Mouse (Mus musculus): ENCODE results near the gene Ggps1. TPM values are rescaled to one million over a fixed set of nuclear protein-coding genes. Genes with fewer than 3 reads are reported as not detected.
A peak's percentile ranks its signal among the peaks of the same experiment; 100 is the strongest.

Gene Ggps1
- 72.8 and 85.2 TPM in 2 replicates for polyA plus RNA-seq (2015; fragmentation: Nextera tagmentation; extraction: Ambion mirVana)

DNA sequence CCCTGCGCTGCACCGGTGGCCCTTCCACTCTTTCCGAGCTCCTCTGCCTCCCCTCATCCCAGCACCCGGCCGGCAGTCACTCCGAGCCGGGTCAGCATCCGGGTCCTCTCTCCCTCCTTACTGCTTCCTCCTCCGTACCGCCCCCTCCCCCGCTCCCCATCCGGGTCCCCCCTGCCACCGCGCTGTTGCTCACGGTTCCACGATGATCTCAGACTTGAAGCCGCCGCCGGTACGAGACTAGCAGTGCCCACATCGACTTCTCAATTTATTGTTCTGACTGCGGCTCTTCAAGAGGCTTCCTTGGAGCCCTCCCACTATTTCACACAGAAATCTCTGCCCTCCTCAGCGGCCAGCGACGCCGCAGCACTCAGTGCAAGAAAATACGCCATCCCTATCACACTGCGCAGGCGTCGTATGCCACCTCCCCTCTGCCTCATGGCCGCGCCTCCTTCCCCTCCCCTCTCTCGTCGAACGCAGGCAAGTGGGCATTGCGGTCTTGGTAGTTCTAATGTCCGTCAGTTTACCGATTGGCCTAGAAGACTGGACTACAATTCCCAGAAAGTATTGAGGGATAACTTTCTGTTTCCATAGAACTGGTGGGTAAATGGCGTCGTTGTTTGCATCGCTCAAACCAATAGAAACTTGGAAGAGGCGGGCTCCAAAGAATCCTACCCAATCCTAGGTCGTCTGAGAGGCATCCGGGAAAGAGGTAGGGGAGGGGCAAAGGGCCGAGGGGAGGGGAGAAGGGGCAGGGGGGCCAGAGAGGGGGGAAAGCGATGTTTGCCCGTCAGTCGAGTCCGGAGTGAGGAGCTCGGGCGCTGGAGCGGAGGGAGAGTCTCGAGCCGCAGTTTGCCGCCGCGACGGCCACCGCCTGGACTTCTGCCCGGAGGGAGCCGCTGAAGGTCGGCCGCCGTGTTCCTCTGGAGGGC lies at the start of gene Ggps1, which contains the start of gene Arid4b:
Ggps1 (minus strand) TSS at position 476 of the 929 bp plus-strand sequence.
Arid4b (plus strand) TSS at position 220 of the 929 bp plus-strand sequence.
- Histone ChIP-seq H3K27me3 (no peaks in the 10 kb centered on the region), H3K36me3 (no peaks in the 10 kb centered on the region), H3K4me1 (replicated peaks) (peaks cover 52% of the 10 kb centered on the region), H3K9ac (replicated peaks) (peak within 1 kb of the TSS; percentile 98), H3K4me3 (replicated peaks) (peak within 1 kb of the TSS; percentile 99), H3K9me3 (no peaks in the 10 kb centered on the region), H3K4me2 (replicated peaks) (peak within 1 kb of the TSS; percentile 80), H3K27ac (peak within 1 kb of the TSS; percentile 98)
- WGBS, result under 1% methylated on average over 64 of the region's 64 CpGs
- peak; percentile 98 for ATAC-seq

DNA sequence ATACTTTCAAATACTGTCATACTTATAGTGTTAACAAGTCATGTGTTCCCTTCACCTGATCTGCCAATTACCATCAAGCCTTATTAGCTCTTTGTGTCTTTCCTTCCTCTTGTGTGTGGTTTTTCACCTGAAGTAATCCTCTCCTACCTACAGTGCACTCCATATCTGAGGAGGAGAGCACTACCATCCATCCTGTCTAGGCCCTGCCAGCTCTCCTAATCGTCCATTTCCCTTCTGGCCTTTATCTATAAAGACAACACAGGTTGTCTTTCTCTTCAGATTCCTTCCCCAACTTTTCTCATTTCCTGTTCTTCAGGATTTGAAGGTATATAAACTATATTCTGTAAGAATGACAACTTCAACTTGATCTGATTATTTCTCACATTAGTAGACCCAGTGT lies 47.9 kb upstream of the Ggps1 start:
- ATAC-seq, result no peak
- Histone ChIP-seq H3K9ac (replicated peaks) (no peak overlapping the region), H3K4me2 (replicated peaks) (no peak overlapping the region), H3K27me3 (no peaks in the 10 kb centered on the region), H3K36me3 (no peaks in the 10 kb centered on the region), H3K9me3 (no peaks in the 10 kb centered on the region), H3K4me3 (replicated peaks) (no peak overlapping the region), H3K4me1 (replicated peaks) (no peaks in the 10 kb centered on the region; the same call in 1 of the 2 replicates), H3K27ac (no peak overlapping the region)
- WGBS, result 83% methylated on average over 1 of the region's 1 CpGs

DNA sequence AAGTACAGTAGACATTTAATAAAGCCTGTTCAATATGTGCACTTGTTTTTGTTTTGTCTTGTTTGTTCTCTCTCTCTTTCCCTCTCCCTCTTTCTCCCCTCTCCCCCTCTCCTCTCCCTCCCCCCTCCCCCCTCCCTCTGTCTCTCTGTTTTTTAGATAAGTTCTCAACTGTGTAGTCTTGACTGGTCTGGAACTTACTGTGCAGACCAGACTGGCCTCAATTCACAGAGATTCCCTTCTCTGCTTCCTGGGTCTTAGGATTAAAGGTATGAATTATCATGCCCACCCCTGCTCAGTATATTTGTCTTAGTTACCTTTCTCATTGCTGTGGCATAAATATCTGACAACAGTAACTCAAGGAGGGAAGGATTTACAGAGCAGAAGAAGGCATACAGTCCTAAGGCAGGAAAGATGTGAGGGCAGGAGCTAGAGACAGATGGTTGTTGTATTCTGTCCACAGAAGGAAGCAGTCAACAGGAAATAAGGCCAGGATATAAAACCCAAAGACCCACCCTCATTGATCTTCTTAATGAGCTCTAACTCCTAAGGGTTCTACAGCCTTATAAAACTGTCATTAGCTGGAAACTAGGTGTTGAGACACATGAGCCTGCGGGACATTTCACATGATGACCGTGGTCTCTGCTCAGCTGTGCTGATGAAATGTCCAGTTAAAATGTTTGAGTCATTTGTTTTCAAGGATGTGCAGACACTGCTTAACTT lies 47.0 kb upstream of the Ggps1 start:
- Histone ChIP-seq H3K27ac (no peak overlapping the region), H3K36me3 (no peaks in the 10 kb centered on the region), H3K4me1 (replicated peaks) (no peaks in the 10 kb centered on the region; the same call in 1 of the 2 replicates), H3K9me3 (no peaks in the 10 kb centered on the region), H3K27me3 (no peaks in the 10 kb centered on the region), H3K9ac (replicated peaks) (no peak overlapping the region), H3K4me3 (replicated peaks) (no peak overlapping the region), H3K4me2 (replicated peaks) (no peak overlapping the region)
- no peak for ATAC-seq
- WGBS, result 96% methylated on average over 2 of the region's 2 CpGs

DNA sequence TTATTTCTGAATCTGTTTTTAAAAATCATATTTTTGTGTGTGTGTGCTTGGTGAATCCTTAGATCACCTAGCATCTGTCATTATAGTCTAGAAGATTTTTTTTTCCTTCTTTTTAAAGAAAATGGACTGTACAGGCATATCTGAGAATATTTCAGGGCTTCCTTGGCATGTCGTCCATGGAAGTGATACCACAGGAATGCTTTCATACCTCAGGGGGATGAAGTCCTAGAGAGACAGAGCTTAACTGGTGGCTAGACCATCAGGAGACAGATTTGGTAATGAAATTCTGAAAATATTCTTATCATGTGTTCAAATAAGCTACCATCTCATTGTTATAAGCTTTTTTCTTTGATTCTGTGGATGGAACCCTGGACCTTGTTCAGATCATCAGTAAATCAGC lies 39.7 kb upstream of the Ggps1 start:
- H3K9ac ChIP-seq (replicated peaks), result no peak overlapping the region
- no peaks in the 10 kb centered on the region for H3K9me3 ChIP-seq
- H3K27me3 ChIP-seq, result no peaks in the 10 kb centered on the region
- no peak overlapping the region for H3K4me2 ChIP-seq (replicated peaks)
- H3K36me3 ChIP-seq, result no peaks in the 10 kb centered on the region
- no peaks in the 10 kb centered on the region for H3K4me1 ChIP-seq (replicated peaks)
- no peak overlapping the region for H3K4me3 ChIP-seq (replicated peaks)
- ATAC-seq, result no peak
- H3K27ac ChIP-seq, result no peak overlapping the region
- 79% methylated on average over 1 of the region's 1 CpGs for WGBS

DNA sequence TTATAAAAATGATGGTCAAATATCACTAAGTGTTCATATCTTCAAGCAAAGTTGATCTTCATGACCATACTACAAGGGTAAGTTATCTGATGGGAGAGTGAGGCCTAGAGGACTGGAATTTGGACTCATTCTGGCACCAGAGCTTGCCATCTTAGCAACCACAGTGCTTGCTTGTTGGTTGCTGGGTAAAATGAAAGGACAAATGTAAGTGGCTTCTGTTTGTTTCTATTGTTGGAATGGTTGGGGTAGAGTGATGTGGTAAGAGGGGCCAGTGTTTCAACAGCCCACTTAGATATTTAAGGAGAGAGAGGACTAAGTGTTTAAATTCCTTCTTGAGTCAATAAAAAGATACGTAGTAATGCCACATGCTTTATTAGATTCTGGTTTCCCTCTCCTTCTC lies 25.4 kb upstream of the Ggps1 start:
- 0 out of 2 replicates have a peak, but pooled peaks cover 5% of the 10 kb centered on the region for H3K36me3 ChIP-seq
- H3K9me3 ChIP-seq, result peaks cover 3% of the 10 kb centered on the region; the same call in 1 of the 2 replicates
- no peak overlapping the region for H3K27ac ChIP-seq
- H3K4me3 ChIP-seq (replicated peaks), result no peak overlapping the region
- no peaks in the 10 kb centered on the region for H3K27me3 ChIP-seq
- WGBS, result 92% methylated on average over 1 of the region's 1 CpGs
- no peak overlapping the region for H3K9ac ChIP-seq (replicated peaks)
- H3K4me1 ChIP-seq (replicated peaks), result no peaks in the 10 kb centered on the region
- no peak overlapping the region for H3K4me2 ChIP-seq (replicated peaks)
- ATAC-seq, result no peak

DNA sequence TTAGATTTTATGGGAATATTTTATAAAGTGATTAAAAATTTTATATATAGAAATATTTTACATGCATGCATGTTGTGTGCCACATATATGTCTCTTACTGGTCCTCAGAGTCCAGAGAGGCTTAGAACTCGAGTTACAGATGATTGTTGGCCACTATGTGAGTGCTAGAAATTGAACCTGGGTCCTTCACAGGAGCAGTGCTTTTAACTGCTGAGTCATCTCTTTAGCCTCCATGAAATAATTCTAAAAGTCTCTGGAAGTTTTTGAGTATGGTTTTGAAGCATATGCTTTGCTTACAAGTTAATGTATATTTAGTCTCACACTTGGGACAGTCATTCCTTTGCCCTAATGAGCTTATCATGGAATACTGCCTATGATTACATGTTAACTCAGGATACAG lies 12.0 kb upstream of the Ggps1 start:
- no peaks in the 10 kb centered on the region for H3K36me3 ChIP-seq
- H3K4me1 ChIP-seq (replicated peaks), result 0 out of 2 replicates have a peak, but pooled peaks cover 3% of the 10 kb centered on the region
- no peak for ATAC-seq
- H3K27me3 ChIP-seq, result no peaks in the 10 kb centered on the region
- no peaks in the 10 kb centered on the region for H3K9me3 ChIP-seq
- no peak overlapping the region for H3K4me3 ChIP-seq (replicated peaks)
- no peak overlapping the region for H3K4me2 ChIP-seq (replicated peaks)
- WGBS, result 83% methylated on average over 1 of the region's 1 CpGs
- no peak overlapping the region for H3K9ac ChIP-seq (replicated peaks)
- no peak overlapping the region for H3K27ac ChIP-seq

DNA sequence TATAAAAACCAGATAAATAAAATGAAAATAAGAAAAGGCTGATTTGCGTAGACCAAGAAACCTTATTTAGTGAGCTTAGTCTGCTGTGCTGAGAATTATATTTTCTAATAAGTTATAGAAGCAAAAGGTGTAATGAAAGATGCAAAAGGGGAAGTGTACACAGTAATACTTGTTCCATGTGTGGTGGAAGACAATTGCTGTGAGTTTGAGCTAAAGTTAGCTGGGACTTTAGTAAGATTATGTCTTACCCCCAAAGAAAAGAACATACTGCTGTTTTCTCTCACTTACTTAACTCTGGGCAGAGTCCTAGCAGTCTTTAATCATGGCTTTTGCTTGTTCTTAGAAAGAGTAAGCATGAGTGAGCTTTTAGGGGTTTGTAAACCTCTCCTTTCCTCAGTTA lies 11.1 kb upstream of the Ggps1 start:
- WGBS, result 97% methylated on average over 1 of the region's 1 CpGs
- H3K27me3 ChIP-seq, result no peaks in the 10 kb centered on the region
- no peaks in the 10 kb centered on the region for H3K36me3 ChIP-seq
- no peak overlapping the region for H3K9ac ChIP-seq (replicated peaks)
- no peak for ATAC-seq
- H3K4me2 ChIP-seq (replicated peaks), result no peak overlapping the region
- no peak overlapping the region for H3K4me3 ChIP-seq (replicated peaks)
- 0 out of 2 replicates have a peak, but pooled peaks cover 3% of the 10 kb centered on the region for H3K4me1 ChIP-seq (replicated peaks)
- no peak overlapping the region for H3K27ac ChIP-seq
- no peaks in the 10 kb centered on the region for H3K9me3 ChIP-seq

DNA sequence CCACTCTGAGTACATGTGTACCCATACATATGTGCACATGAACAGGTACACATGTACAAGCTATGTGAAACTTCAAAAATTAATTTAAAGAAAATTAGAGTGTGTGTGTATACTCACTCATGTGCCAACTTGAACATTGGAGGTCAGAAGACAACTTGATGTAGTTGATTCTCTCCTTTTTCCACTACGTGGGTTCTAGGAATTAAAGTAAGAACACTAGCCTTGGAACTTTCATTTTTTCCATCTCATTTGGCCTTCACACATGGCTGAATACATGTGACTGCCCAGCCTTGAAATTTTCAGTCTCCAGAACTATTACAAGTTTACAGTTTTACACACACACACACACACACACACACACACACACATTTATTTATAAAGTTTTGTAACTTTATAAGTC lies 6.0 kb upstream of the Ggps1 start:
- H3K9me3 ChIP-seq, result no peaks in the 10 kb centered on the region
- H3K4me3 ChIP-seq (replicated peaks), result no peak overlapping the region
- H3K27me3 ChIP-seq, result no peaks in the 10 kb centered on the region
- 90% methylated on average over 1 of the region's 1 CpGs for WGBS
- H3K9ac ChIP-seq (replicated peaks), result no peak overlapping the region
- no peak overlapping the region for H3K4me2 ChIP-seq (replicated peaks)
- no peak for ATAC-seq
- H3K27ac ChIP-seq, result no peak overlapping the region
- H3K36me3 ChIP-seq, result 0 out of 2 replicates have a peak, but pooled peaks cover 2% of the 10 kb centered on the region
- peaks cover 34% of the 10 kb centered on the region for H3K4me1 ChIP-seq (replicated peaks)

DNA sequence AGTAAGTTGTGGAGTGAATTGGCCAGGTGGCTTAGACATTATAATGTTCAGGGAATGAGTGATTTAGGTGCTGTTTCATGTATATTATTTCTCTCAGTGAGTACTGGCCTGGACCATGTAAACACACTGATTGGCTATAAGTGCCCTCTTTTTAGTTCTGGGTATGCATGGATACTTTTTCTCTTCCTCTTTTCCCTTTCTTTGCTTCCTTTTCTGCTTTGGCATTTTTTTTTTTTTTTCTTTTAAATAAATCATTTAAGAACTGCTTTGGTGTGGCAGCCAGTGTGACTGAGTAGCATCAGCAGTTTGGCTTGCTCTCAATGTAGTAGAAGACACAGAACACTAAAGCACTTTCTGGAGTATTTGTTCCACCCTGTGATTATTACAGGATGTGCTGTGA lies 4.7 kb upstream of the Ggps1 start:
- Histone ChIP-seq H3K9me3 (no peaks in the 10 kb centered on the region), H3K9ac (replicated peaks) (no peak overlapping the region), H3K27ac (no peak overlapping the region), H3K4me1 (replicated peaks) (peaks cover 34% of the 10 kb centered on the region), H3K4me3 (replicated peaks) (no peak overlapping the region), H3K27me3 (no peaks in the 10 kb centered on the region), H3K36me3 (0 out of 2 replicates have a peak, but pooled peaks cover 2% of the 10 kb centered on the region), H3K4me2 (replicated peaks) (no peak overlapping the region)
- no peak for ATAC-seq

DNA sequence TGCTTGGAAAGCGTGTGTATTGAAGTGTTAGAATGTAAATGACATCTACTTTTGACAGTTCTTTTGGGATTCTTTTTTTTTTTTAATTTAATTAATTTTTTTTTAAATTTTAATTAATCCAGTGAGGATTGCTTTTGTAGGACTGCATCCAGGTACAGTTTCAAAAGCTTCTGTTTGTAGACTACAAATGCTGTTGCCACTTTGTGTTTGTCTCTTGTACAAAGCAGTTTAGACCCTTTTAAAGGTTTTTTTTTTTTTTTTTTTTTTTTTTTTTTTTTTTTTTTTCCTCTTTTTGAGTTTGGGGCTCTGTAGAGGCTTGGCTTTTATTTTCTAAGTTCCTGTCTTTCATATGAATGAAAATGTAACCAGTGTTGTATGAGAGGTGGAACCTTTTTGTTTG lies 2.4 kb upstream of the Ggps1 start:
- no peak for ATAC-seq
- H3K36me3 ChIP-seq, result 0 out of 2 replicates have a peak, but pooled peaks cover 2% of the 10 kb centered on the region
- H3K4me2 ChIP-seq (replicated peaks), result no peak overlapping the region
- no peak overlapping the region; the same call in 1 of the 2 replicates for H3K4me3 ChIP-seq (replicated peaks)
- no peak overlapping the region for H3K9ac ChIP-seq (replicated peaks)
- 79% methylated on average over 1 of the region's 1 CpGs for WGBS
- H3K4me1 ChIP-seq (replicated peaks), result peaks cover 50% of the 10 kb centered on the region
- no peak overlapping the region for H3K27ac ChIP-seq
- H3K9me3 ChIP-seq, result no peaks in the 10 kb centered on the region
- H3K27me3 ChIP-seq, result no peaks in the 10 kb centered on the region

DNA sequence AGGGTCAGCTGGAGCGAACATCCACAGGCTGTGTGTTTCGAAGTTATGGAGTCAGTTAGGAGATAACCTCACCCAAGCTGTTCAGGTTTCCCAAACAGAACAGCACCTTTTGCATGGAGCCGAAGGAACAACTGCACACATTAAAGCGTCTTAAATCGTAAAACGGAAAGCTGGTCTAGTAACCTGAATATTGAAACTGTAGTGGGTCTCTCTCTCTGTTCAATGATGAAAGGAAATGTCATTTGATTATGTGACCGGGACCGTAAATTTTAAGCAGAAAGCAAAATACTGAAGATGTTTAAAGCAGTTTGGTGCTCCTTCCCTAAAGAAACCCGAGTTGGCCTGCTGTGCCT lies 1.7 kb upstream of the Ggps1 start:
- H3K4me1 ChIP-seq (replicated peaks), result peaks cover 57% of the 10 kb centered on the region
- peak overlapping the region; percentile 80 for H3K4me2 ChIP-seq (replicated peaks)
- no peaks in the 10 kb centered on the region for H3K27me3 ChIP-seq
- peak overlapping the region; percentile 98 for H3K9ac ChIP-seq (replicated peaks)
- peak overlapping the region; percentile 99 for H3K4me3 ChIP-seq (replicated peaks)
- ATAC-seq, result no peak
- H3K36me3 ChIP-seq, result 0 out of 2 replicates have a peak, but pooled peaks cover 2% of the 10 kb centered on the region
- 23% methylated on average over 9 of the region's 9 CpGs for WGBS
- H3K9me3 ChIP-seq, result no peaks in the 10 kb centered on the region
- H3K27ac ChIP-seq, result no peak overlapping the region
